Mouse (Mus musculus) 3134 (cell line): ENCODE results near the gene Rab35.

ENCODE experiments used
- DNase-seq: peaks from one replicate; pipeline ENCODE4 v3.0.0-alpha.2; 2011; ENCODE audit warnings: low spot score; ENCODE audit not compliant: insufficient read length; ENCODE audit errors: extremely low read depth

Rab35 gene

GRCm38 (mm10) chr5:115696811-115697210, 65.1 kb downstream of the Rab35 start:
- DNase-seq, result no peak
